Mouse (Mus musculus) stomach, embryonic 16.5 days (tissue): ENCODE data around the gene Tex45. TPM values are rescaled to one million over a fixed set of nuclear protein-coding genes. Genes with fewer than 3 reads are reported as not detected.

Source experiments
- ATAC-seq: fragments of 200-750 bp; cut with Nextera tagmentation; 2 replicates; pipeline ENCODE4 v1.8.0; 2017; ENCODE audit warnings: moderate number of reproducible peaks, moderate TSS enrichment; ENCODE audit not compliant: insufficient read depth, low FRiP score
- H3K27ac ChIP-seq: fragments of 300-500 bp; sonication (generic); 2 replicates; pipeline ENCODE4 v1.5.1; 2014; ENCODE audit warnings: low read length
- H3K27me3 ChIP-seq: fragments of 300-500 bp; sonication (generic); 2 replicates; pipeline ENCODE4 v1.6.1; 2014; ENCODE audit warnings: low read length, control low read depth, mixed read lengths; ENCODE audit not compliant: control insufficient read depth, insufficient read depth
- H3K36me3 ChIP-seq: fragments of 300-500 bp; sonication (generic); 2 replicates; pipeline ENCODE4 v1.6.1; 2014; ENCODE audit warnings: low read length; ENCODE audit not compliant: control insufficient read depth, insufficient read depth
- H3K4me1 ChIP-seq: fragments of 300-500 bp; sonication (generic); 2 replicates; pipeline ENCODE4 v1.6.1; 2014; ENCODE audit warnings: low read length, control low read depth, mixed read lengths; ENCODE audit not compliant: control insufficient read depth, insufficient read depth
- H3K4me2 ChIP-seq: fragments of 300-500 bp; sonication (generic); 2 replicates; pipeline ENCODE4 v1.6.1; 2014; ENCODE audit warnings: low read depth, low read length, mixed read lengths
- H3K4me3 ChIP-seq: fragments of 300-500 bp; sonication (generic); replicated peaks from 2 replicates; pipeline ENCODE4 v1.5.1; 2014; ENCODE audit warnings: mild to moderate bottlenecking, low read length
- H3K9ac ChIP-seq: fragments of 300-500 bp; sonication (generic); 2 replicates; pipeline ENCODE4 v1.6.1; 2014; ENCODE audit warnings: low read length
- H3K9me3 ChIP-seq: fragments of 300-500 bp; sonication (generic); replicated peaks from 2 replicates; pipeline ENCODE4 v1.6.1; 2016; ENCODE audit warnings: low read length, control low read depth; ENCODE audit not compliant: control insufficient read depth
- WGBS: fragments of 180-500 bp; shearing (Covaris S2); extraction: QIAGEN DNeasy Blood & Tissue Kit; methylation state at CpG from one replicate; pipeline ENCODE4 v1.1.7; 2014; 5-methylcytosine and 5-hydroxymethylcytosine counted together
- polyA plus RNA-seq: library from polyadenylated mRNA; unstranded; fragments of >200 nt; fragmentation: Nextera tagmentation; extraction: Ambion mirVana; gene quantifications from 2 replicates; pipeline ENCODE4 v1.2.1, GENCODE M21; 2015

Gene Tex45
- polyA plus RNA-seq, 1 experiment from 2014 or later: not detected

DNA sequence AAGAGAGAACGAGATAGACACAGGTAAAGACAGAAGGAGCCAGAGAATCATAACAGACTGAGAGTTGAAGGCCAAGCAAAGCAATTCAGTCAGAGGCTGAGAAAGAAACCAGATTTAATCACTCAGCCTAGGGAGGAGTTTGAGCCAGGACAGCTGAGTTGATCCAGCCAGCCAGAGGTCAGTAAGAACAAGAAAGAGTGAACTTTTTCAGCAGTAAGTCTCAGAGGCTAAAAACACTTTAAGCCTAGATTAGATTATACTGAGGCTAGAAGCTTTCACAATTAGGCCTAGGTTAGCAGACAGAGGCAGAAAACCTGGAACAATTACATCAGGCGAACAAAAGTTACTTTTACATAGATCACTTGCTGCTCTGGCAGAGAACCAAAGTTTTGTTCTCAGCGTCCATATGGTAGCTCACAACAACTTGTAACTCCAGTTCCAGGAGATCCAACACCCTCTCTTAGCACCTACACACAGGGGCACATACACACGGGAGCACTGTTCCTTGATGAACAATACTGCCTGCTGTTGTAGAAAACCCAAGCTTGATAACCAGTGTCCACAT is 9.6 kb downstream of the Tex45 start:
- Histone ChIP-seq H3K27ac (0 out of 2 replicates have a peak overlapping the region, but pooled peaks have one; percentile 8), H3K36me3 (no peaks in the 10 kb centered on the region), H3K4me1 (peaks cover 2% of the 10 kb centered on the region; the same call in 1 of the 2 replicates), H3K9me3 (no peaks in the 10 kb centered on the region), H3K4me2 (no peak overlapping the region), H3K27me3 (no peaks in the 10 kb centered on the region), H3K9ac (no peak overlapping the region), H3K4me3 (no peak overlapping the region)
- 0 out of 2 replicates have a peak, but pooled peaks have one; percentile 19 for ATAC-seq
- whole genome bisulfite sequencing: 43% methylated on average over 4 of the region's 4 CpGs

DNA sequence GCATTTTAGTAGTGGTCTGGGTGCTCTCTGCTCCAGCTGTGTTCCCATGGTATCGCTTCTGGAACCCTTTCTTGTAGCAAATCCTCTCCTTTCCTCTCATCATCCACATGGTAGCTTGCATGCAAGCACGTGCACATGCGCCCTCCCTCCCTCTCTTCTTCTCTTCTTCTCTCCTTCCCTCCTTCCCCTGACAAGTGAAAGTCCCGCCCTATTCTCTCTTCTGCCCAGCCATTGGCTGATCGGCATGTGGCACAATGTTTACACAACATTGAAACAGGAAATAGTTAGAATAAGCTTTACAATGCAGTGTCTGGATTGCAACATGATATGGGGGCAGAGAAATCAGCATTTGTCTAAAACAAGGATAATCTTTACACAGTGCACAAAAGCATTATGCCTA is 10.9 kb downstream of the Tex45 start:
- ATAC-seq: no peak
- H3K27me3 ChIP-seq: no peaks in the 10 kb centered on the region
- no peak overlapping the region for H3K4me2 ChIP-seq
- no peak overlapping the region for H3K9ac ChIP-seq
- H3K9me3 ChIP-seq: no peaks in the 10 kb centered on the region
- H3K4me1 ChIP-seq: peaks cover 2% of the 10 kb centered on the region; the same call in 1 of the 2 replicates
- no peak overlapping the region for H3K27ac ChIP-seq
- H3K36me3 ChIP-seq: no peaks in the 10 kb centered on the region
- no peak overlapping the region for H3K4me3 ChIP-seq
- WGBS: 52% methylated on average over 5 of the region's 5 CpGs

DNA sequence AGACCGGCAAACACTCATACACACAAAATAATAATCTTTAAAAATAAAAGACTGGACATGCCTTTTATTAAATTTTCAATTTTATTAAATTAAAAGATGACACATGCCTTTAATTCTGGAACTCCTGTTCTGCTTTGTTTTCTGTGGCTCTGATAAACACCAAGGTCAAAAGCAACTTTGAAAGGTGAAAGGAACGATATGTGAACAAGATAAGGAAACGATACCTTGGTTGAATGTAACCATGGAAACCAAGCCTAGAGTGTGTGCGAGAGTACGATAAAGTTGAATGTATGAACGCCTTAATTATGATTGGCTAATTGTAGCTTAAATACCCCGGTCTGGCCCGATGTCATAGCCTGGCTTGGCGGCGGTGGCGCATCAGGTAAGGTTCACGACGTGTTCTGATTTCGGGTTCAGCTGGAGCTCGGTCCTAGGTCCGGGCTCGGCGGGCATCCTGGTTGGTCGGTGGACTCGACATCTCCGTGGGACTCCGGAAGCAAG is 11.6 kb downstream of the Tex45 start:
- Histone ChIP-seq H3K4me3 (no peak overlapping the region), H3K27ac (no peak overlapping the region), H3K4me2 (no peak overlapping the region), H3K9ac (no peak overlapping the region), H3K27me3 (no peaks in the 10 kb centered on the region), H3K4me1 (peaks cover 2% of the 10 kb centered on the region; the same call in 1 of the 2 replicates), H3K9me3 (no peaks in the 10 kb centered on the region), H3K36me3 (no peaks in the 10 kb centered on the region)
- ATAC-seq: no peak
- 79% methylated on average over 22 of the region's 22 CpGs for WGBS

DNA sequence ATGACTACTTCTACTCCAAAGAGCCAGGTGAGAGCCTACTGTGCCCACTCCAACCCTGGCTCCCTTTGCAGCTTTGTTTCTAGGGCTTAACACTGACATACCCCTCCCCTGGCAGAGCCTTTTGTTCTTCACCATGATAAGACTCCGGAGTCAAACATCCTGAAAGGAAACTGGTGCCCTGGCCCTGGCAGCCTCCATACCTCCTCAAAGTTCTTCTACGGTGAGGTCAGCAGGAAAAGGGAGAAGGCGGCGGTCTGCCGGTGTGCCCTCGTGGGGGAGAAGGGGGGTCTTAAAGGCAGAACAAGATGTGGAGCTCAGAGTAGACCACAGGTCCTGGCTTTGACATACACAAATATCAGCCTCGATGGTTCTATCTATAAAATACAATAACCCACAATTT is 12.9 kb downstream of the Tex45 start:
- H3K4me3 ChIP-seq: no peak overlapping the region
- no peaks in the 10 kb centered on the region for H3K36me3 ChIP-seq
- H3K9me3 ChIP-seq: no peaks in the 10 kb centered on the region
- H3K4me2 ChIP-seq: no peak overlapping the region
- no peak for ATAC-seq
- H3K27me3 ChIP-seq: no peaks in the 10 kb centered on the region
- H3K9ac ChIP-seq: no peak overlapping the region
- no peak overlapping the region for H3K27ac ChIP-seq
- peaks cover 2% of the 10 kb centered on the region; the same call in 1 of the 2 replicates for H3K4me1 ChIP-seq
- WGBS: 71% methylated on average over 7 of the region's 7 CpGs

DNA sequence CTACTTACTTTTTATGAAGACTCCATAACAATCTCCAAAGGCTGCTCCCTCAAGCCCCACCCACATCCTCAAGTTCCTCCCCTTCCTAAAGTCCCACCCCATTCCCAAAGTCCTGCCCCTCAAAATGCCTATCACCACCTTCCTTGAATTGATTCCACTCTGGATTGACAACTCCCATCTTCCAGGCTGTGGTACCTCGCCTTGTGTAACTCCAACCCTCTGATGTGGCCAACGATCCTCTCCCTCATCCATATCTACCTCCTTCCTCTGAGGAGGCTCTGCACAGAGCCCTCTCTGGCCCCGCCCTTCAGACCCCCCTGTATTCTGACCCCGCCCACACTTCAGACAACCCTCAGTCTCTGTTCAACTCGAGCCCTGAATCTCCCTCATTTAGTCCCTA is 14.5 kb downstream of the Tex45 start:
- H3K4me2 ChIP-seq: no peak overlapping the region
- H3K27me3 ChIP-seq: no peaks in the 10 kb centered on the region
- no peaks in the 10 kb centered on the region for H3K4me1 ChIP-seq
- H3K27ac ChIP-seq: no peak overlapping the region
- no peaks in the 10 kb centered on the region for H3K9me3 ChIP-seq
- WGBS: 23% methylated on average over 5 of the region's 5 CpGs
- ATAC-seq: no peak
- H3K36me3 ChIP-seq: no peaks in the 10 kb centered on the region
- no peak overlapping the region for H3K4me3 ChIP-seq
- H3K9ac ChIP-seq: no peak overlapping the region

DNA sequence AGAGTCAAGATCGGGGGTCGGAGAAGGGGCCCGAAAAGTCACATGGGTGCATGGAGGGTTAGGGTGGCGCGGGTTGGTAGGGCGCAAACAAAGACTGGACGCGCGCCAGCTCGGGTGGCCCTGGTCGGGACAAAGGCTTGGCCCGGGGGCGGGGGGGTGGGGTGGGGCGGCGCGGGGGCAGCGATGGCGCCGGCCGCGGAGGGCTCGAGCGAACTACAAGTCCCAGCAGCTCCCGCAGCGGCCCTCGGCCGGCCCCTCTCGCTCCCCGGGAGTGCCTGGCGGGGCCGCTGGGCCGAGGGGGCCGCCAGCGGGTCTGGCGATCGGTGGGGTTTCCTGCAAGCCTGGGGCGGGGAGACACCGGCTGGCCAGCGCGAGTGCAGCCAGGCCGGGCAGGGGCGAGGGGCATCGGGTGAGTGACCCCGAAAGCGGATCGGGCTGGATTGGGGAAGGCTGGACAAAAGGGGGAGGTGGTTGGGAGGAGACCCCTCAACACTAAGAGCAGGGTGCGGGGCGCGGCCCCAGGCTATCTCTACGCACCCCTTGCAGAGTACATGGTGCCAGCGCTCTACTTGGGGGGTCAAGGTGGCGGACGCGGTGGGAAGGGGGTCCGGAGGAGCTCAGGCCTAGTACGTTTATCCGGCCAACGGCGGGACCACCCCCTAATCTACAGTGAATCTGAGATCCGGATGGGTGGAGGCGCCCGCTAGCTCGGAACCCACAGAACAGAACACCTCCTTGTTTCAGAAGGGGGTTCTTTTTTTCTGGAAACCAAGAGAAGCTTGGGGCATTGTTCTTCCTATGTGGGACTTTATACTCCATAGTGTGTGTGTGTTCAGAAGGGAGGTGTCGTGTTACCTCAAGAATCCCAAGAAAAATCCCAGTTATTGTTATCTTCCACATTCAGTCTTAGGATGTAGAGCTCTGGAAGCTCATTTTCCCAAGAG is 22.5 kb downstream of the Tex45 start, which contains the start of gene Zfp358:
TSS of gene Zfp358 (plus strand) at position 238 of the 944 bp plus-strand sequence.
- peak; percentile 93 for ATAC-seq
- Histone ChIP-seq H3K27ac (peak within 1 kb of the TSS; percentile 88), H3K36me3 (peaks cover 22% of the 10 kb centered on the region), H3K4me3 (peak within 1 kb of the TSS; percentile 93), H3K4me1 (peaks cover 4% of the 10 kb centered on the region; the same call in 1 of the 2 replicates), H3K9me3 (no peaks in the 10 kb centered on the region), H3K9ac (peak within 1 kb of the TSS; percentile 97), H3K27me3 (no peaks in the 10 kb centered on the region), H3K4me2 (peak within 1 kb of the TSS; percentile 64)
- under 1% methylated on average over 64 of the region's 64 CpGs for WGBS

DNA sequence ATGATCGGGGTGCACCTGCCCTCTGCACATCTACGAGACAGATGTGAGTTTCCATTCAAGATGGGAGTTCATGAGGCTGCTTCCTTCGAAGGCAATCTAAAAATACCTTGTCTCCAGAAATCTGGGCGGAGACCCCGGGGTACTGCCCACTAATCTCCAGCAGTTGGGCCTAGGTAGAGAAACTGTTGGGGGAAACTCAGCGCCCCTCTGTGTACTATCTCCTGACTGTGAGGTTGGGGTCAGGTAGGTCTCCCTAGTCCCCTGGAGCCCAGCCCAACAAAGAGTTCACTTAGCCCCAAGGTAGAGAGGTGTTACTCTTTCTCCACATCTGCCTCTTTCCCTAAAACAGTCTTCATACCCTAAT is 23.2 kb downstream of the Tex45 start:
- H3K4me1 ChIP-seq: peaks cover 4% of the 10 kb centered on the region; the same call in 1 of the 2 replicates
- H3K36me3 ChIP-seq: peaks cover 22% of the 10 kb centered on the region
- peak overlapping the region; percentile 88 for H3K27ac ChIP-seq
- H3K4me2 ChIP-seq: peak overlapping the region; percentile 64
- H3K9ac ChIP-seq: peak overlapping the region; percentile 97
- H3K9me3 ChIP-seq: no peaks in the 10 kb centered on the region
- H3K4me3 ChIP-seq: peak overlapping the region; percentile 93
- no peak for ATAC-seq
- 24% methylated on average over 6 of the region's 6 CpGs for WGBS
- H3K27me3 ChIP-seq: no peaks in the 10 kb centered on the region

DNA sequence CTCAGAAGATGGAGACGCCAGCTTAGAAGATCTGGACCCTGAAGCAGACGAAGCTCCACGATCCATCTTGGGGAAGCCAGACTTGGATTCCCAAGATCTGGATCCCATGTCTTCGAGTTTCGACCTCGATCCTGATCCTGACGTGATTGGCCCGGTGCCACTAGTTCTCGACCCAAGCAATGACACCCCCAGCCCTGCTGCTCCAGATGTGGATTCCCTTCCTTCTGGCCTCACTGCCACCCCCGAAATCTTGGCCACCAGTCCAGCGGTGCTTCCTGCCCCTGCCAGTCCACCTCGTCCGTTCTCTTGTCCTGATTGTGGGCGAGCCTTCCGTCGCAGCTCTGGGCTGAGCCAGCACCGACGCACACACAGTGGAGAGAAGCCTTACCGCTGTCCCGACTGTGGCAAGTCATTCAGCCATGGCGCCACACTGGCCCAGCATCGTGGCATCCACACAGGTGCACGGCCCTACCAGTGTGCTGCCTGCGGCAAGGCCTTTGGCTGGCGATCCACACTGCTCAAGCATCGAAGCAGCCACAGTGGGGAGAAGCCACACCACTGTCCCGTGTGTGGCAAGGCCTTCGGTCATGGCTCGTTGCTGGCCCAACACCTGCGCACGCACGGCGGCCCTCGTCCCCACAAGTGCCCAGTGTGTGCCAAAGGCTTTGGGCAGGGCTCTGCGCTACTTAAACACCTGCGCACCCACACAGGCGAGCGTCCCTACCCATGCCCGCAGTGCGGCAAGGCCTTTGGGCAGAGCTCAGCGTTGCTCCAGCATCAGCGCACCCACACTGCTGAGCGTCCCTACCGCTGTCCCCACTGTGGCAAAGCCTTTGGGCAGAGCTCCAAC is 25.1 kb downstream of the Tex45 start:
- Histone ChIP-seq H3K36me3 (peaks cover 22% of the 10 kb centered on the region), H3K9ac (no peak overlapping the region), H3K27ac (no peak overlapping the region), H3K9me3 (no peaks in the 10 kb centered on the region), H3K4me1 (peaks cover 5% of the 10 kb centered on the region), H3K27me3 (no peaks in the 10 kb centered on the region), H3K4me2 (no peak overlapping the region), H3K4me3 (no peak overlapping the region)
- ATAC-seq: no peak
- WGBS: 95% methylated on average over 44 of the region's 44 CpGs
